Mouse (Mus musculus): ENCODE measurements around the gene Sufu. TPM values are rescaled to one million over a fixed set of nuclear protein-coding genes. Genes with fewer than 3 reads are reported as not detected.

The Sufu gene
- polyA plus RNA-seq, 1 experiment from 2014 or later: 49.1 TPM

- Histone ChIP-seq H3K4me1 (replicated peaks) (peaks cover 97% of the 10 kb centered on the region), H3K36me3 (peaks cover 76% of the 10 kb centered on the region), H3K4me3 (no peak overlapping the region), H3K9me3 (no peaks in the 10 kb centered on the region), H3K27ac (peak overlapping the region; percentile 64), H3K27me3 (ENCODE audit: insufficient read depth, poor library complexity, severe bottlenecking) (no peaks in the 10 kb centered on the region)
- DNase-seq (ENCODE audit: low spot score): no peak
- 38% methylated on average over 17 of the region's 17 CpGs for WGBS
These were observed 86.3 kb downstream of the Sufu start for GRCm38 (mm10) chr19:46482896-46483516.

- Histone ChIP-seq H3K4me1 (replicated peaks) (peaks cover 88% of the 10 kb centered on the region), H3K27ac (peak overlapping the region; percentile 46), H3K4me3 (no peak overlapping the region), H3K9me3 (no peaks in the 10 kb centered on the region), H3K27me3 (ENCODE audit: insufficient read depth, poor library complexity, severe bottlenecking) (no peaks in the 10 kb centered on the region), H3K36me3 (peaks cover 70% of the 10 kb centered on the region)
- DNase-seq (ENCODE audit: low spot score): no peak
- 84% methylated on average over 15 of the region's 15 CpGs for WGBS
These were observed 87.1 kb downstream of the Sufu start for GRCm38 (mm10) chr19:46483701-46484328.

- H3K36me3 ChIP-seq: peaks cover 63% of the 10 kb centered on the region
- H3K9me3 ChIP-seq: no peaks in the 10 kb centered on the region
- peaks cover 81% of the 10 kb centered on the region for H3K4me1 ChIP-seq (replicated peaks)
- DNase-seq (ENCODE audit: low spot score): no peak
- H3K27me3 ChIP-seq (ENCODE audit: insufficient read depth, poor library complexity, severe bottlenecking): no peaks in the 10 kb centered on the region
- 83% methylated on average over 5 of the region's 5 CpGs for WGBS
- H3K27ac ChIP-seq: peak overlapping the region; percentile 46
- H3K4me3 ChIP-seq: no peak overlapping the region
These were observed 87.8 kb downstream of the Sufu start for GRCm38 (mm10) chr19:46484518-46484917.

- Histone ChIP-seq H3K27me3 (ENCODE audit: insufficient read depth, poor library complexity, severe bottlenecking) (no peaks in the 10 kb centered on the region), H3K27ac (peak overlapping the region; percentile 46), H3K4me3 (no peak overlapping the region), H3K9me3 (no peaks in the 10 kb centered on the region), H3K36me3 (peaks cover 50% of the 10 kb centered on the region), H3K4me1 (replicated peaks) (peaks cover 79% of the 10 kb centered on the region)
- WGBS: 77% methylated on average over 9 of the region's 9 CpGs
- DNase-seq (ENCODE audit: low spot score): no peak
These were observed 89.2 kb downstream of the Sufu start for GRCm38 (mm10) chr19:46485847-46486246.

- Histone ChIP-seq H3K27ac (peak overlapping the region; percentile 31; the same call in 1 of the 2 replicates), H3K27me3 (ENCODE audit: insufficient read depth, poor library complexity, severe bottlenecking) (no peaks in the 10 kb centered on the region), H3K9me3 (no peaks in the 10 kb centered on the region), H3K4me3 (no peak overlapping the region), H3K36me3 (peaks cover 48% of the 10 kb centered on the region), H3K4me1 (replicated peaks) (peaks cover 71% of the 10 kb centered on the region)
- no peak for DNase-seq (ENCODE audit: low spot score)
- WGBS: 60% methylated on average over 2 of the region's 2 CpGs
These were observed 90.0 kb downstream of the Sufu start for GRCm38 (mm10) chr19:46486709-46487108.

GRCm38 (mm10) chr19:46489448-46489847 is 92.8 kb downstream of the Sufu start:
- Histone ChIP-seq H3K4me3 (no peak overlapping the region), H3K27ac (no peak overlapping the region), H3K27me3 (ENCODE audit: insufficient read depth, poor library complexity, severe bottlenecking) (no peaks in the 10 kb centered on the region), H3K9me3 (no peaks in the 10 kb centered on the region), H3K36me3 (peaks cover 38% of the 10 kb centered on the region), H3K4me1 (replicated peaks) (peaks cover 43% of the 10 kb centered on the region)
- 97% methylated on average over 1 of the region's 1 CpGs for WGBS
- no peak for DNase-seq (ENCODE audit: low spot score)

GRCm38 (mm10) chr19:46490634-46491033 is 93.9 kb downstream of the Sufu start:
- peaks cover 31% of the 10 kb centered on the region for H3K4me1 ChIP-seq (replicated peaks)
- H3K27me3 ChIP-seq (ENCODE audit: insufficient read depth, poor library complexity, severe bottlenecking): no peaks in the 10 kb centered on the region
- peaks cover 26% of the 10 kb centered on the region for H3K36me3 ChIP-seq
- peak overlapping the region; percentile 46; the same call in 1 of the 2 replicates for H3K27ac ChIP-seq
- WGBS: 5% methylated on average over 2 of the region's 2 CpGs
- H3K4me3 ChIP-seq: no peak overlapping the region
- DNase-seq (ENCODE audit: low spot score): no peak
- H3K9me3 ChIP-seq: no peaks in the 10 kb centered on the region

- DNase-seq (ENCODE audit: low spot score): no peak
- no peaks in the 10 kb centered on the region for H3K9me3 ChIP-seq
- no peak overlapping the region for H3K27ac ChIP-seq
- no peaks in the 10 kb centered on the region for H3K27me3 ChIP-seq (ENCODE audit: insufficient read depth, poor library complexity, severe bottlenecking)
- peaks cover 15% of the 10 kb centered on the region for H3K4me1 ChIP-seq (replicated peaks)
- H3K36me3 ChIP-seq: no peaks in the 10 kb centered on the region
- WGBS: 87% methylated on average over 8 of the region's 8 CpGs
- no peak overlapping the region for H3K4me3 ChIP-seq
These were observed 98.4 kb downstream of the Sufu start for GRCm38 (mm10) chr19:46495136-46495535.

GRCm38 (mm10) chr19:46497230-46497629 is 100.5 kb downstream of the Sufu start:
- Histone ChIP-seq H3K27me3 (ENCODE audit: insufficient read depth, poor library complexity, severe bottlenecking) (no peaks in the 10 kb centered on the region), H3K36me3 (no peaks in the 10 kb centered on the region), H3K9me3 (no peaks in the 10 kb centered on the region), H3K4me1 (replicated peaks) (peaks cover 14% of the 10 kb centered on the region), H3K27ac (no peak overlapping the region), H3K4me3 (no peak overlapping the region)
- WGBS: 79% methylated on average over 2 of the region's 2 CpGs
- DNase-seq (ENCODE audit: low spot score): no peak

- 6% methylated on average over 3 of the region's 3 CpGs for WGBS
- H3K27me3 ChIP-seq (ENCODE audit: insufficient read depth, poor library complexity, severe bottlenecking): no peaks in the 10 kb centered on the region
- peak overlapping the region; percentile 98 for H3K27ac ChIP-seq
- H3K4me1 ChIP-seq (replicated peaks): peaks cover 30% of the 10 kb centered on the region
- peaks cover 9% of the 10 kb centered on the region; the same call in 1 of the 2 replicates for H3K36me3 ChIP-seq
- DNase-seq (ENCODE audit: low spot score): no peak
- no peaks in the 10 kb centered on the region for H3K9me3 ChIP-seq
- peak overlapping the region; percentile 99 for H3K4me3 ChIP-seq
These were observed 102.8 kb downstream of the Sufu start for GRCm38 (mm10) chr19:46499539-46499835.

GRCm38 (mm10) chr19:46499836-46500580 is 103.3 kb downstream of the Sufu start:
- H3K27me3 ChIP-seq (ENCODE audit: insufficient read depth, poor library complexity, severe bottlenecking): no peaks in the 10 kb centered on the region
- H3K36me3 ChIP-seq: peaks cover 15% of the 10 kb centered on the region; the same call in 1 of the 2 replicates
- DNase-seq (ENCODE audit: low spot score): peak; percentile 99
- H3K4me1 ChIP-seq (replicated peaks): peaks cover 35% of the 10 kb centered on the region
- peak overlapping the region; percentile 99 for H3K4me3 ChIP-seq
- no peaks in the 10 kb centered on the region for H3K9me3 ChIP-seq
- WGBS: under 1% methylated on average over 52 of the region's 52 CpGs
- peak overlapping the region; percentile 98 for H3K27ac ChIP-seq

GRCm38 (mm10) chr19:46500581-46501341 is 104.1 kb downstream of the Sufu start:
- peak overlapping the region; percentile 99 for H3K4me3 ChIP-seq
- under 1% methylated on average over 44 of the region's 50 CpGs for WGBS
- H3K36me3 ChIP-seq: peaks cover 22% of the 10 kb centered on the region
- H3K27ac ChIP-seq: peak overlapping the region; percentile 98
- H3K27me3 ChIP-seq (ENCODE audit: insufficient read depth, poor library complexity, severe bottlenecking): no peaks in the 10 kb centered on the region
- DNase-seq (ENCODE audit: low spot score): no peak
- no peaks in the 10 kb centered on the region for H3K9me3 ChIP-seq
- H3K4me1 ChIP-seq (replicated peaks): peaks cover 42% of the 10 kb centered on the region
